In genomic region chr4:126605751-126606150, GRCm38 (mm10) we compare ENCODE assay signal across 13 mouse cellular contexts. TPM values are rescaled to one million over a fixed set of nuclear protein-coding genes. Genes with fewer than 3 reads are reported as not detected.
DNase-seq lines count a peak whose midpoint lies in the region.
"Had no signal": no experiment of that assay in that cellular context is flagged by ENCODE, and none has a peak within 500 bp of the region (broad histone marks: within the 10 kb centered on the region; RNA-seq: fewer than 3 reads in every experiment).

No protein-coding gene starts in this region.

- DNase-seq in thymus, postnatal 14 days = peak; percentile 8
- DNase-seq in thymus, postnatal 36 days = no peak
- peak; percentile 96 for DNase-seq in fat pad, adult 2 months (ENCODE audit: extremely low read depth, low read depth, low spot score)
- DNase-seq in gonadal fat pad, adult 2 months (ENCODE audit: low read depth) = peak; percentile 82
- DNase-seq in frontal cortex, postnatal 14 days (ENCODE audit: low spot score in 2 of 2) = no peak
- DNase-seq: adrenal gland, adult 2 months; adrenal gland, postnatal 10 days; adrenal gland, postnatal 25 days; cerebellum, adult 11 months; cerebellum, adult 18-20 months; cerebellum, adult 9-10 months; cerebellum, postnatal 10 days; cerebellum, postnatal 25 days had no signal

RNA-seq across cellular contexts. Expression of gene 5730409E04Rik, which starts 3.9 kb away (rescaled TPM):
- 20.4 and 21.3 TPM in 2 replicates for polyA plus RNA-seq in gonadal fat pad, adult 2 months (2012; rRNA removed)

RNA-seq across cellular contexts. Expression of gene Clspn, which starts 49.0 kb away (rescaled TPM):
- polyA plus RNA-seq in gonadal fat pad, adult 2 months (2012; rRNA removed) = 0.24 and 0.47 TPM in 2 replicates

Comparison
In these comparisons a context has a peak if more than half of its experiments do, and no peak if none do; other contexts are left out.
1. DNase-seq: peak in thymus, postnatal 14 days (single experiment), fat pad, adult 2 months (single experiment) and gonadal fat pad, adult 2 months (single experiment); none in thymus, postnatal 36 days (0 of 2) and frontal cortex, postnatal 14 days (0 of 2).